Mouse (Mus musculus) spleen, adult 2 months (tissue): ENCODE measurements at regions not wholly inside any gene's neighbourhood (a gene's known extent, or its start where the extent isn't known, plus 50 kb on each side); places are given as distances from the start of the nearest gene placed in this dataset.

Experiments used
- CTCF ChIP-seq: fragments of 200-500 bp; IDR thresholded peaks from 2 replicates; pipeline ENCODE4 v1.5.1; 2011; ENCODE audit warnings: mild to moderate bottlenecking, inconsistent platforms; ENCODE audit not compliant: insufficient read depth, insufficient read length, insufficient replicate concordance; ENCODE audit errors: extremely low read depth
- POLR2A ChIP-seq: fragments of 200-500 bp; IDR thresholded peaks from 2 replicates; pipeline ENCODE4 v1.6.1; 2011; ENCODE audit warnings: low read depth, low read length, inconsistent platforms

DNA sequence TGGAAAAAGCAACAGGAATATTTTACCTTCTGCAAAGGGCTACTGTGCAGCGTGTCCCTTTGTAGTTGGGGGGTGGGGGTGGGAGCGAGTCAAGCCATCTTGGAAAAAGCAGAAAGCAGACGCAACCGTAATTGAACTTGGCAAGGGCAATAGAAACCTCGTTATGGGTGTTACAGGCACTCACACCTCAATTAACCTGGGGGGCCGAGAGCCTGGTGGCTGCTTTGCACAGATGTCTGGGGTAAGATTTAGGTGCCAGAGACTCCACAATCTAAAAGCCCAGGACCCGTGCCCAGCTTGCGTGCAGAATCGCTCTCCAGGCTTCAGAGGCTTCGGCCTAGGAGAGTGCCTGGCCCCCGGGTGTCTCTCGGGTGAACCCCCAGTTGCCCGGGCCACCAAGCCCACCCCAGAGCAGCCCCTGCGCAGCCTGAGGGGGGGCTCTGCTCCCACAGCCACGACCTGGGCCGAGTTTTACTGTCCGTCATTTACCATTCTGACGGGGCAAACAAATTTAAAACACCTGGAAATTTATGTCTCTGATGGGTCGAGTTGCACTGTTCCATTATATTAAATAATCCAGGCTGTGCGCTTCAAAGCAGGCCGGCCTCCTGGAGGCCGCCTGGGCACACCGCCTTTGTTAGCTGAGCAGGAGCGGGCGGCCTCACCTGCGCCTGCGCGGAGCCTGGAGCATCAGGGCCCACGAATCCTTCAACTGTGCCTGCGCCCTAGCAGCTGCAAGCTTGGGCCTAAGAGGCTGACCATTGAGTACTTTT lies 212.4 kb downstream of the Srbd1 start:
- TF ChIP-seq POLR2A, result no peak
- TF ChIP-seq CTCF, result no peak
